Mouse (Mus musculus) lung, postnatal 14 days (tissue): ENCODE results near the gene Txnip.

Experiments
- DNase-seq: peaks from one replicate; pipeline ENCODE4 v3.0.0; 2021

The Txnip gene

GRCm38 (mm10) chr3:96570643-96571042 is 12.9 kb downstream of the Txnip start:
- no peak for DNase-seq

- no peak for DNase-seq
These were observed 13.6 kb downstream of the Txnip start for GRCm38 (mm10) chr3:96571336-96571735.

- peak; percentile 57 for DNase-seq
These were observed 14.3 kb downstream of the Txnip start for GRCm38 (mm10) chr3:96571896-96572698.

DNA sequence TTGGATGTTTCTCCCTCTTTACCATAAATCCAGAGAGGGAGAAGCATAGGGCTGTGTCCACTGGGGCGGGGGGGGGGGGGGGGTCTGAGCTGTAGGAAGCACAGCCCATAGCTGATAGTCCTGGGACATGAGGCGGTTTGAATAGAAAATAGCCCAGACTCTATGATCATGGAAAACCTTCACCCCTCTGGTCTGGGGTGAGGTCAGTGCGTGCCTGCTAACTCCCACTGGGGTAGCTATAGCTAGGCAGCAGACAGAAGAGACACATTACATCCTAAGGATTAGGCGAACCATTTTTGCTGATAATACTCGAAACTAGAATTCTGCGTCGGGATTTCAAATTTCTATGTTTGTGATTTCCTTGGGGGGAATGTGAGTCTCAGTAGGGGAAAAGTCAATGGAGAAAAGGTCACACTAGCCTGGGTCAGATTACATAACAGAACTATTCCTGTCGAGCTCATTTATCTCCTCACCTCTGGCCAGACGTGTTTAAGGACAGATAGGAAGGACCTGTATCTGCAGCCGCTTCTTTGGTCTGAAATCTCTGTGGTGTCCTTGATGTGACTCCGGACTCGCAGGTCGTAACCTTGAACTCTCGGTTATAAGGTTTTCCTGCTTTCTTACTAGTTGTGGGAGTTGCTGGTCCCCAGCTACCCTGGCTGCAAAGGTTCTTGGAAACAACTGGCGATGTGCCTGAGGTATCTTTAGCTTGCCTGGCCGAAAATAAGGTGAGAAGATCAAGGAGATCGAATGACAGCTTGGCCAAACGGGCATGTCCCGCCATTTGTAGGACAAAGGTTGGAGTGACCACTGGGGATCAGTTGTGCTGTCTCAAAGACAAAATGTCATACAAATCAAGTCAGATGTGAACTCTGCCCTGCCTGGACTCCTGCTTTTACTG is 16.1 kb downstream of the Txnip start:
- no peak for DNase-seq

DNA sequence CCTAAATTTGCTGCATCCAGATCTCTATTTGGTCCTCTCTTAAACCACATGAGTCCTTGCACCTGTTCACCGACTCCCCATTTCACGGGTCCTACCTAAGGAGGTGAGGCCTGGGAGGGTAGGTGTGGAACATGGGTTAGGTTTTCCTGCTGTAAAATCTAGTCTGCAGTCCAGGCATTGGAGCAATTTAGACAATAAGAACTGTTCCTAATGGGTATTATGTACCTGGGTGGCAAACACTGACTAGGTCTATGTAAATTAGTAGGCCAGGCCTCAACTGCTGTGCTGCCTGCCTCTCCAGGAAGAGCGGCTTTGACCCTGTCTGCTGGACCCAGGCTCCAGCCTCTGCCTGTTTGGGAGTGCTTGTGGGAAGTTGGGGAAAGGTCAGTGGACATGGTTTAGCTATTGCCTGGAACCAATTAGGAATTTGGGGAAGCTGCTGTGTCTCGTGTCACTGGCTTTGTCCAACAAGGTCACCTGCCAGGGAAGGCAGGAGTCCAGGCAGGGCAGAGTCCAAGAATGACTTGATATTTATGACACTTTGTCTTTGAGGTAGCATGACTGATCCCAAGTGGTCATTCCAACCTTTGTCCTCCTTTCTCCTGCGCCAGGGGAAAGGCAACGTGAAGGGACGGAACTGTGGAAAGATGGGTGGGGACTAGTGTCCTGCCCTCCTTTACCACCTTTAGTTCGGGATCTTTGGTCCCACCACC is 17.7 kb downstream of the Txnip start:
- DNase-seq = no peak

DNA sequence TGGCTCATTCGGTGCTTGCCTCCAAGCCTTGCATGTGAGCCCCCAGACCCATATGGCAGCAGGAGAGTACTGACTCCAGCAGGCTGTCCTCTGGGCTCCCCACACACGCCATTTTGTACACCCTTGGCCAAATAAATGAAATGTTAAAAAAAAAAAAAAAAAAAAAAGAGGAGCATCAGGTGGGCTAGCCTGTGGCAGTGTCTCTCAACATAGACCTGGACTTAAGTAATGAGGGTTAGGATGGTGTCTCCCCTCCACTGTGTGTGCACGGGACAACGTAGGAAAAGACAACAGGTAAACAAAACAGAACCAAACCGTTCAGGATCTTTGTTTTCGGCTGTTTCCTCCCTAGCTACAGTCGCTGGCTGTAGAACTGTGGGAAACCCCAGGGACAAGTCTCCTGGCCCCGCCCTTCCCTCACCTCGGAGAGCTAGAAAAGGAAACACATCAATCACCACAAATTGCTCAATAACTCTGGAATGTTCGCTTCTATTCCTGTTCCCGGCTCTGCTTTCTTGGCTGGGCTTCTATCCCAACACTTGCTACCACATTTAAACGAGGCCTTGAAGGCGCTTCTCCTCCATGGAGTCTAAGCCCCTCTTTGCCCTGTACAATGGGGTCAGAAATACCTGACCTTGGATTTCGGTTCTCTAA is 18.4 kb downstream of the Txnip start:
- peak; percentile 84 for DNase-seq

GRCm38 (mm10) chr3:96576690-96577541 is 19.2 kb downstream of the Txnip start, which contains the start of gene Gm16253:
TSS of gene Gm16253 (plus strand) at chr3:96576984.
- peak; percentile 91 for DNase-seq

- no peak for DNase-seq
These were observed 19.8 kb downstream of the Txnip start for GRCm38 (mm10) chr3:96577566-96577965.

GRCm38 (mm10) chr3:96578561-96579238 is 20.9 kb downstream of the Txnip start:
- no peak for DNase-seq

DNA sequence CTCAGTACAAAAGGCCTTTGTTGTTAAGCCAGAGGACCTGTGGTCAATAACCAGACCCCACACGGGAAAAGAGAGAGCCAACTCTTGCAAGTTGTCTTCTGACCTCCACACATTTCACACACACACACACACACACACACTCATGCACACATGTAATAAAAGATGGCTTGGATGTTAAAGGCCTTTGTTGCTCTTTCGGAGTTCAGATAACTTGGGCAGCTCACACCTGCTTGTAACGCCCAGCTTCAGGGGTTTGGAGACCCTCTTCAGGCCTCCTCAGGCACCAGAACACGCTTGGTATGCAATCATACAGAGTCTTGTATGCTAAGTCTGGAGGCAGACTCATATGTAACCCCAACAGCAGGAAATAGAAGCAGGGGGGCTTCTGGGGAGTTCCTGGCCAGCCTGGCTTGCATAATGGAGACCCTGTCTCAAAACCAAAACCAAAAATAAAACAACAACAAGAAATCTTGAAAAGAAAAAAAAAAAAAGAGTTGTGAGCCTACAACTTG is 21.5 kb downstream of the Txnip start:
- DNase-seq = no peak

DNA sequence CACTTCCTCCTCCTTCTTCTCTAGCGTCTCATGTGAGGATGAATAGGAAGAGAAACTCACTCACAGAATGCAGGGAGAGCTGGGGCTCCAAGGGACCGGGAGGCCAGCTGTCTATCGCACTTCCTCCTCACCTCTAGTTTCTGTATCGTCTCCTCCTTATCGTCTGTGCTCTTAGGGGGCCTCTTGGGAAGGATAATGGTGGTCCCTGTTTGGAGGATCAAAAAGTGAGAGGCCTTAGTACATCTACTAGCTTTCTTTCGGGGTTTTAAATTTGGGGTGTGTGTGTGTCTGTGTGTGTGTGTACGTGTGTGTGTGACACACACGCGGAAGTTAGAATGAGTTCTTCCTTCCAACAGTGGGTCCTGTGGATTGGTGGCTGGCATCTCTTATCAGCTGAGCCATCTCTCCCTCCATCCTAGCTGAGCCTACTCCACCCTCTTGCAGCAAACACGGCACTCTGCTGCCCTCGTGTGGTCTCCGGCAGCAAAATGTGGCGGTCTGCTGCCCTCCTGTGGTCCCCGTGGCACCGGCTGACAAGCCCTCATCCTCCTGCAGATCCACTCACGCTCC is 22.2 kb downstream of the Txnip start:
- DNase-seq = peak; percentile 94

GRCm38 (mm10) chr3:96581141-96581540 is 23.4 kb downstream of the Txnip start:
- DNase-seq = no peak

GRCm38 (mm10) chr3:96581771-96582515 is 24.2 kb downstream of the Txnip start:
- no peak for DNase-seq

- DNase-seq = no peak
These were observed 25.6 kb downstream of the Txnip start for GRCm38 (mm10) chr3:96583386-96583785.

GRCm38 (mm10) chr3:96590657-96591056 is 32.9 kb downstream of the Txnip start:
- no peak for DNase-seq

- DNase-seq = peak; percentile 41
These were observed 35.6 kb downstream of the Txnip start for GRCm38 (mm10) chr3:96593374-96593773.

- peak; percentile 95 for DNase-seq
These were observed 36.2 kb downstream of the Txnip start, which contains the start of gene Polr3gl for GRCm38 (mm10) chr3:96593790-96594560. TSS of gene Polr3gl (minus strand) at chr3:96594181.

- no peak for DNase-seq
These were observed 37.1 kb downstream of the Txnip start for GRCm38 (mm10) chr3:96594851-96595250.

GRCm38 (mm10) chr3:96595661-96596060 is 37.9 kb downstream of the Txnip start:
- DNase-seq = no peak
